Mouse (Mus musculus) neural tube, embryonic 10.5 days (tissue): ENCODE measurements around the gene Pla2g2f.
A peak's percentile ranks its signal among the peaks of the same experiment; 100 is the strongest.

Experiments used
- DNase-seq: peaks from one replicate; pipeline ENCODE4 v3.0.0-alpha.2; 2017; ENCODE audit warnings: low spot score; ENCODE audit errors: extremely low spot score

The Pla2g2f gene

GRCm38 (mm10) chr4:138757416-138757815 lies at the start of gene Pla2g2f:
Gene Pla2g2f (minus strand): TSS chr4:138757626.
- no peak for DNase-seq

- DNase-seq, result no peak
Observed at GRCm38 (mm10) chr4:138806920-138807541, 49.6 kb upstream of the Pla2g2f start.

DNA sequence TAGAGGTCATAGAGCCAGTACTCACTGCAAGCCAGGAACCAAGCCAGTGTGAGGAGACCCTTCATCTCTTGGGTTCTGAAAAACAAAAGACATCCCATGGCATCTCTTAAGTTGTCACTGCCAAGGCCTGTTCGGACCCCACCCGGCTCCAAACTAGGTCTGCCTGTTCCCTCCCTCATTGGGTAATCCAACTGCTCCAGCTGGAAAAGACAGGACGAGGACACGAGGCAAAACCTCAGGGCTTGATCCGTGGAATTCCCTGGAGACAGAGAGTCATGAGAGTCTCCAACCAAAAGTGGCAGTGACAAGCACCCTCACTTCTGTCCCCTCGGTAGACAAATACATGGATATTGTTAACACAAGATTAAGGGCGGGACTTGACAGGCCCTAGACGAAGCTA lies 48.7 kb upstream of the Pla2g2f start:
- no peak for DNase-seq

DNA sequence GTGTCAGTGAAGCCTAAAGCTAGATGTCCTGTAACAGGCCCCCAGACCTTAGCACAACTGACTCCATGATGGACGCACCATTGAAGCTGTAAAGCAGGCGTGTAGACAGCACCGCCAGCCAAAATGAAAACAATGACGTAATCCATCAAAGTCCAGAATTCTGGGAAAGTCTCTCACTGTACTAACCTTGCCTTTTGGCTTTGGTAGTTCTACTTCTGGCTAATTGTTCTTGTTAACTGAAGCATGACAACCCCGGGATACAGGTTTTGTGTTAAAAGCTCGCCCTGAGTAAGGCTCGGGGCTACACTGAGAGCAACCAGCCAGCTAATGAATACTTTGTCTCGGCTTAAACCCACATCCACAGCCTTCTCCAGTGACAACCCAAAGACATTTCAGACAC lies 47.8 kb upstream of the Pla2g2f start:
- DNase-seq, result no peak

GRCm38 (mm10) chr4:138802917-138803316 lies 45.5 kb upstream of the Pla2g2f start:
- DNase-seq, result no peak

DNA sequence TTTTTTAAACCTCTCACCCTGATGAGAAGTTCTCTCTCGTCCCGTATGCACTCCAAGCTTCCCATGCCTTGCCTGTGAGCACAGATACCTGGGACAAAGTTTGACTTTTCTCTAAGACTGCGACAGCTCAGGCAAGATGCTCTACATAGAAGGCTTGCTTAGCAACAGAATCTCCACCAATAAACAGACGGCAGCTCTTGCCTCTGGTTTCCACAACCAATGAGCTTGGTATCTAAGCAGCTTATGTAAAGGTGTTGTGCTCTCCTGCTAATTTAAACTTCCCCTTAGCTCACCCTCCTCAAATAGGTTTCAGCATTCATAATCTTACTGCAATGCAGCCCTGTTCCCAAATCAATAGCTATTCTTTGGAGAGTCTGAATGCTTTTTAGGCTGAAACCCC lies 44.2 kb upstream of the Pla2g2f start:
- DNase-seq, result no peak

DNA sequence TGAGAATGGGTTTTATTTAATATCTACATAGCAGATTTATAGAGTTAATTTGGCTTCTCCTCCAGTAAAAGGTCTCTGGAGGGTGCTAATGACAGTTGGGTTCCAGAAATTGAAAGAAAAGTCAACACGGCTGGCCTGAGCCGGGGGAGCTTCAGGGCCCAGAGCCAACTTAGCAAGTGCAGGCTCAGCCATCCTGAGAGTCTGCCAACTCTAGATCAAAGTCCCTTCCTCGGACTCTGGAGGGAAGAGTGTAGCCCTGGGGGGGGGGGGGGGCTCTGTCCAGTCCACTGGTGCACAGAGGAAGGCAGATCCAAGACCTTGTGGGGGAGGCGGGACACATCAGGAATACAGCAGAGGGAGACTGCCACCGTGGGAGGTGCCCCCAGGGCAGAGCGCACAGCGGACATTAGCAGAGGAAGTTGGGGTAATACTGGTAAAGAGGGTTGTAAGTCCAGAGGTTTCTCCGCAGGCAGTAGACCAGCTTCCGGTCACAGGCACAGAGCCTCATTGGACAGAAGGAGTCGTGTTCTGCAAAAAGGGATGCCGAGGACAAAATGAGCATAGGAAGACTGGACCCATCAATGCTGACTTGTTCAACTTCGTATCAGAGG lies 42.8 kb upstream of the Pla2g2f start:
- DNase-seq, result no peak

DNA sequence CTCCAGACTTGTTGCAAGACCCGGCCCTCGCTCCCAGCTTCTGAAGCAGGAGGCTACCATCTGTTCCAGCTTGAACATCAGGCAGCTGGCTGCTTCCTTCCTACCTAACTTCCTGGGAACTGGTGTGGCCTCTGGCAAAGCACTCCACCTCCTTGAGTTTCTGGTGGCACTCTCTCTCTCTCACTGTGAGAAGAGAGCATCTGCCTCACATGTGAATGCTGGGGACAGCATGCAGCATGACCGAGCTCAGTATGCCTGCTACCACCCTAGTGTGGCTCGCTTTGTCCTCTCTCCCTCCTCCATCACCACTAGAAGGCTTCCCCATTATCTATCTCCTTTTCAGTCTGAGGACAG lies 39.8 kb upstream of the Pla2g2f start:
- DNase-seq, result no peak

DNA sequence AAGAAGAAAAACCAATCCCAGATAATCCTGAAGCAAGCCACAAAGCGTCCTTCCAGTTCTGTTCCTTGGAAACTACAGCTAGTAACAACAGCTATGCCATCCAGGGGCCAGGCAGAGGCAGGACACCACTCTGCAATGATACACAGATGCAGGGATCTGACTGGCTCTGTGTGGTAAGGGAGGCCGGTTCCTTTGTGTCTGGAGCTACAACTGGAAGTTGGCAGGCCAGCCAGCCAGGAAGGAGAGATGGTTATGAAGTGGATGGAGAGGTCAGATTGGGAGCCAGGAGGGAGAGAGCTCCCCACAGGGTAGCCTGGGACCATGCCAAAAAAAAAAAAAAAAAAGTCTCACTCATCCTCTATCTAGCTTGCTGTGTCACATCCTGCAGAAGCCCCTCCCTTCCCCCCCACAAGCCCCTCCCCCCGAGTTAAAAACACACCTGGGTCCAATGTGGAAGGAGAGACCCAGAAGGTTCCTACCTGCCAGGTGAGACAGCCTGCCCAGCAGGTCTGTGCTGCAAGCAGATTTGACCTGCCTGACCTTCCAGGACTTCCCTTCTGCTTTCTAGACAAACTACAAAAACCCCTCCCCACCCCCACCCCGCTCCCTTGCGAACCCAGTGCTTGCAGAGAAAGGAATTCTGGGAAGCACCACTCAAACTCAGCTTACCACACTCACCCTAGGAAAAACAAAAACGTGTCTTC lies 39.2 kb upstream of the Pla2g2f start:
- DNase-seq, result no peak

GRCm38 (mm10) chr4:138794344-138794743 lies 36.9 kb upstream of the Pla2g2f start:
- DNase-seq, result no peak

DNA sequence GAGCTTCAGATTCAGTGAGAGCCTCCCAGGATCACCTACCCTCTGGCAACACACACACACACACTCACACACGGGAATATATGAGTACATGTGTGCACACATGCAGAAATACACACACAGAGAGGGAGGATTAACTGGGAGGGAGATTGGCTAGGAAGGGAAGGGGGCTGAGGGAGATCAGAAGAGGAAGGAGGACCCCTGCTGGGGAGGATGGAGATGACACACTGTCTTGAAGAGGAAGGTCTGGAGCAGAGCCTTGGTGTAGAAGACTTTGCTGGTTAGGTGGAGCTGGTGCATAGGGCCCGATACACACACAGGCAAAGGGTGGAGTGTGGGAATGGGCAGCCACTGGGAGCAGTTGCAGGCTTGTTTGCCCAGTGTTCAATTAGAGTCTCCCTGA lies 35.9 kb upstream of the Pla2g2f start:
- no peak for DNase-seq

DNA sequence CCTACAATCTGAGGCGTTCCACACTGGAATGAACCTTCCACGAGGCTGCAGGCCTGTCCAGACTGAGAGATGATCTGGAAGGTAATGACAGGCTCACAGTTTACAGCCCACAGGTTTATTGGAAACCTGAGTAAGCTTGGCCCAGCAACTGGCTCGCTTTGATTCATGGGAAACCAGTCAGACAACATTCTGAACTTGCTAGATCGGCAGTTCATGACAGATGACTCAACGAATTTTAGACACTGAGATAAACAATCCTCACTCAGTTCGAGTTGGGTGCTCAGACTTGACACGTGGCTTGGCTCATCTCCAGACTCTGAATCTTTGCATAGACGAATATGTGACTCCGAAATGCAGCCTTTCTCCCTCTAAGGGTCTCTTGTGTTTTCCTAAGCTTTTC lies 35.2 kb upstream of the Pla2g2f start:
- DNase-seq, result no peak

DNA sequence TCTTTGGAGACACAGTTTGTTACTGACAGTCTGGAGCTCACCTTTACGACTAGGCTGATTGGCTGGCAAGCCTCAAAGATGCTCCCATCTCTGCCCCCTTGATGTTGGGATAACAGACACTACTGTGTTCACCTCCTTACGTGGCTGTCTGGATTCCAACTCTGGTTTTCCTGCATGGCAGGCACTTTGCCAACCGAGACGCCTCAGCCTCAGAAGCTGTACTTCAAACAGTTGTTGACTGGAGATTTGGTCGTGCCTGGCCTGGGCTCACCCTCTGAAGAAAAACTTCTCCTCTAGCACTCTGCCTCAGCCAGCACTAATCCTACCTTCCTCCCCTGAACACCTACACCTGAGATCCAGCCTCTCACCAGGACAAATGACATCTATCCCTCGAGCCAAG lies 34.0 kb upstream of the Pla2g2f start:
- DNase-seq, result no peak

GRCm38 (mm10) chr4:138788381-138788780 lies 31.0 kb upstream of the Pla2g2f start:
- no peak for DNase-seq

DNA sequence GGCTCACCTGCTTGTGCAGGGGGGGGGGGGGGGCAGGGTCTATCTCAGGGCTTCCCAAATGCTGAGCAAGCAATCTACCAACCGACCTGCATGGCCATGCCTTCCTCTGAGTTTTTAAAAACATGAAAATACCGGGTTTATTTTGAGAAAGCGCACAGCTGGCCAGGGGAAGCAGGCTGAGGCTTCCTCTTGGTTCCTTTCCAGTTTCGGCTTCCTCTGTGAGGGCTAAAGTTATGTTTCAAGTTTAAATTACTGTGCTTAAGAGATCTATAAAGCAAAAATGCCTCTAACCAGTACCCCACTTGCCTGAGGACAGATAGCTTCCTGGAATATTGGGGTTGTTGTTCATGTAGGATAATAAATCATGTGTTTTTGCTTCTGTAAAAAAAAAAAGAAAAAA lies 28.7 kb upstream of the Pla2g2f start:
- DNase-seq, result no peak

DNA sequence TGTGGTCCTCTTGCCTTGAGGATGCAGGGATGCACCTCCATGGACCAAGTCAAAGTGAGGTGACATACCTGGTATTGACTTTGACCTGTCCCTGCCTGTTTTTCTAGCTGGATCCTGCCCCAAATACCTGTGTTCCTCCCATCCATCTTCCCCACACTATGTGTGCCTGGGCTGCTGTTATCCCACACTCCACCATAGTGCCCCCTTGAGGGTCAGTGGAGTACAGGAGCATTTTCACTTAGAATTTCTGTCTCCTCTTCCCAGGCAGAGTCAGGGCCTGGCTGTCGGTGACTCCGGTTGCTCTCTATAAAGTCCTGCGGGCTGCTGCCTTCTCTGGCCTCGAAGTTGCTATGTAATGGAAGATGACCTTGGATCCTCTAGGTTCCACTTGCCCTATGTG lies 28.3 kb upstream of the Pla2g2f start:
- DNase-seq, result no peak

DNA sequence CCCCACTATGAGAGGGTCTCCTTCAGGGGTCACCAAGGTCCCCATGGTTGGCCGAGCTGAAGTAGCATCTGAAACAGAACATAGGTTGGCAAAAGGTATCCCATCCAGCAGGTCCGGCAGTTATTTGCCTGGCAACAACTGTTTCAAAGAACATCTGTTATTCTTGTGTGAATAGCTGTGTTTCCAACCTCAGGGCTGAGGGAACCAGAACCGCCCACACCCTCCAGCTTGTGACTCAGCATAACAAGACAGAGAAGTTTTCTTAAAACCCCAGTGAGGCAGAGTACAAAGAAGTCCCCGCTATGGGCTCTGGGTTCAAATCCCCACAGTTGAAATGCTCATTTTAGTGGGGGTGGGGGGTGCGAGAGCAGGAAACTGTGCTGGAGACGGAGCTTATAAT lies 24.7 kb upstream of the Pla2g2f start:
- DNase-seq, result no peak

GRCm38 (mm10) chr4:138780300-138780699 lies 22.9 kb upstream of the Pla2g2f start:
- no peak for DNase-seq

DNA sequence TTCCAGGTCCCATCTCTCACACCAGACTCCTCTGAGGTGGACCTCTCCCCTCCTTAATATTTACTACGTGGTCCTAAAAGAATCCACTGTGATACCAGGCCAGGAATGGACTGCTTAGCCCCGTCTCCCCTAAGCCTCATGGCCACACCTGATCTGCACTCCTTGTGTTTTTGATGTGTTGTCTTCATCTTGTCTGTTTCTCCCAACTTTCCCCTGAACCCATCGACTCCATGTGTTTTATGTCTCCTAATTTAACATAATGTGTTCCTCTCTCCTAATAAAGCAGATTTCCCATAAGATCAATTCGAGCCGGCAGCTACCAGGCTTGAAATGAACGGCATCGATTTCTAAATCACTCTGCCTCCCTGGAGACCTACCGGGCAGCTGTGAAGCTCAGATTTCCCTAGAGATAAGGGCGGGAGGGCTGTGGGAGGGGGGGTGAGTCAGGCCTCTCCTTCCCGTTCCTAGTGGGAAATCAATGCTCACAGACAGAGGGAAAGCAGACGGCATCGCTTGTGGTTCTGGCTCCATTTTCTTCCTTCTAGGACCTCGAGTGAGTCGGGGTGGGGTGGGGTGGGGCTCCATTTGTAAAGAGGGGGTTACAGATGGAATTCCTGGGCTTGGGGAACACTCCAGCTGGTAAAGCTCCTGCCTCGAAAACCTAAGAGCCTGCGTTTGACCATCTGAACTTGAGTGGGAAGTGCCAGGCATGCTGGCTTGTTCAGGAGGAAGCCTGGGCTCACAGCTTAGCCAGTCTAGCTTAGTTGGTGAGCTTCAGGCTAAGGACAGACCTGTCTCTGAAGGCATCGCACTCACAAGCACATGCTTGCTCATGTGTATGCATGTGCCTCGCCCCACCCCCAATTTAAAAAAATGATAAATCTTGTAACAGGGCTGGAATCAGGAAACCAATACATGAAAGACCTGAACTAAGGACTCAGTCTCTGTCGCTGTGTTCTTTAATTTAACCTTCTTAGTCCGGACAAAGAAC lies 20.3 kb upstream of the Pla2g2f start:
- DNase-seq, result peak; percentile 17

- no peak for DNase-seq
Observed at GRCm38 (mm10) chr4:138775435-138775834, 18.0 kb upstream of the Pla2g2f start, which contains the start of gene Pla2g2d. Gene Pla2g2d (plus strand): TSS chr4:138775735.

- DNase-seq, result no peak
Observed at GRCm38 (mm10) chr4:138772386-138772785, 15.0 kb upstream of the Pla2g2f start.

DNA sequence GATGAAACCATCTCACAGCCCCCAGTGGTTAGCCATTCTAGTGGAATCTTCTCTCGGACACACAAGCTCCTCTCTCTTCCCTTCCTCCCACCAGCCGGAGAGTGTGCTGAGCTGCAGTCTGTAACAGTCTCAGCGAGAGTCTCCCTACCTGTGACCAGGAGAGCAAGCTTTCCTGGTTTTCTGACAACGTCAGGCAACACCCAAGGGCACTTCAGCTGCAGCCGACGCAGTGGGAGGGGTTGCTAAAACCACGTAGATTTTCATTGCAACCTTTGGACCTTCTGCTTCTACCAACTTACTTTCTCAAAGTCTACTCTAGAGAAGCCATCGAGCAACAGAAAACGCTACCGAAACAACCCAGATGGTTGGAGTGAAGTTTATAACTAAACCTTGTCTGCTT lies 14.5 kb upstream of the Pla2g2f start:
- DNase-seq, result no peak
